Mouse (Mus musculus) heart, postnatal 0 days (tissue): ENCODE results near the gene Gm6588. TPM values are rescaled to one million over a fixed set of nuclear protein-coding genes. Genes with fewer than 3 reads are reported as not detected.
"Not testable (repeated sequence)": the region's sequence is repeated elsewhere in the genome, so short reads cannot be mapped to it uniquely, and the experiment has no call there.

ENCODE experiments used
- ATAC-seq: fragments of 200-750 bp; cut with Nextera tagmentation; 2 replicates; pipeline ENCODE4 v1.8.0; 2017; ENCODE audit warnings: low read depth, moderate number of reproducible peaks, moderate library complexity; ENCODE audit not compliant: insufficient read depth
- DNase-seq: peaks from one replicate; pipeline ENCODE4 v3.0.0-alpha.2; 2016; ENCODE audit warnings: low spot score
- H3K27ac ChIP-seq: fragments of 300-500 bp; sonication (generic); 2 replicates; pipeline ENCODE4 v1.5.1; 2014; ENCODE audit warnings: low read depth, mild to moderate bottlenecking
- H3K27me3 ChIP-seq: fragments of 300-500 bp; sonication (generic); 2 replicates; pipeline ENCODE4 v1.6.1; 2014; ENCODE audit warnings: low read length, mixed read lengths; ENCODE audit not compliant: control insufficient read depth, insufficient read depth
- H3K36me3 ChIP-seq: fragments of 300-500 bp; sonication (generic); replicated peaks from 2 replicates; pipeline ENCODE4 v1.6.1; 2014; ENCODE audit warnings: low read length, mixed read lengths; ENCODE audit not compliant: control insufficient read depth, insufficient read depth
- H3K4me1 ChIP-seq: fragments of 300-500 bp; sonication (generic); 2 replicates; pipeline ENCODE4 v1.6.1; 2014; ENCODE audit warnings: antibody characterized with exemption; ENCODE audit not compliant: control insufficient read depth, insufficient read depth
- H3K4me2 ChIP-seq: fragments of 300-500 bp; sonication (generic); 2 replicates; pipeline ENCODE4 v1.6.1; 2014; ENCODE audit warnings: low read depth, mild to moderate bottlenecking, low read length, moderate library complexity
- H3K4me3 ChIP-seq: fragments of 300-500 bp; sonication (generic); 2 replicates; pipeline ENCODE4 v1.5.1; 2014; ENCODE audit warnings: low read depth, low read length
- H3K9ac ChIP-seq: fragments of 300-500 bp; sonication (generic); replicated peaks from 2 replicates; pipeline ENCODE4 v1.6.1; 2014; ENCODE audit warnings: low read depth, low read length, mixed read lengths
- H3K9me3 ChIP-seq: fragments of 300-500 bp; sonication (generic); replicated peaks from 2 replicates; pipeline ENCODE4 v1.6.1; 2016; ENCODE audit warnings: low read length; ENCODE audit not compliant: control insufficient read depth
- CTCF ChIP-seq: IDR thresholded peaks from 2 replicates; pipeline ENCODE4 v1.5.1; 2016; ENCODE audit warnings: antibody characterized with exemption, control low read depth, low read depth
- EP300 ChIP-seq: IDR thresholded peaks from 2 replicates; pipeline ENCODE4 v1.6.1; 2016; ENCODE audit warnings: antibody characterized with exemption, low read depth
- WGBS: fragments of 180-500 bp; shearing (Covaris S2); extraction: QIAGEN DNeasy Blood & Tissue Kit; methylation state at CpG from one replicate; pipeline ENCODE4 v1.1.7; 2014; 5-methylcytosine and 5-hydroxymethylcytosine counted together
- polyA plus RNA-seq: library from polyadenylated mRNA; unstranded; fragments of >200 nt; fragmentation: Nextera tagmentation; extraction: Ambion mirVana; gene quantifications from 2 replicates; pipeline ENCODE4 v1.2.1, GENCODE M21; 2015
- total RNA-seq: library from RNA; depleted of rRNA; stranded (reverse); fragments of >200 nt; gene quantifications from 2 replicates; pipeline ENCODE4 v1.2.3, GENCODE M21; 2014; ENCODE audit warnings: low replicate concordance

The Gm6588 gene
- total and polyA plus RNA-seq, 2 experiments from 2014 or later: not detected

DNA sequence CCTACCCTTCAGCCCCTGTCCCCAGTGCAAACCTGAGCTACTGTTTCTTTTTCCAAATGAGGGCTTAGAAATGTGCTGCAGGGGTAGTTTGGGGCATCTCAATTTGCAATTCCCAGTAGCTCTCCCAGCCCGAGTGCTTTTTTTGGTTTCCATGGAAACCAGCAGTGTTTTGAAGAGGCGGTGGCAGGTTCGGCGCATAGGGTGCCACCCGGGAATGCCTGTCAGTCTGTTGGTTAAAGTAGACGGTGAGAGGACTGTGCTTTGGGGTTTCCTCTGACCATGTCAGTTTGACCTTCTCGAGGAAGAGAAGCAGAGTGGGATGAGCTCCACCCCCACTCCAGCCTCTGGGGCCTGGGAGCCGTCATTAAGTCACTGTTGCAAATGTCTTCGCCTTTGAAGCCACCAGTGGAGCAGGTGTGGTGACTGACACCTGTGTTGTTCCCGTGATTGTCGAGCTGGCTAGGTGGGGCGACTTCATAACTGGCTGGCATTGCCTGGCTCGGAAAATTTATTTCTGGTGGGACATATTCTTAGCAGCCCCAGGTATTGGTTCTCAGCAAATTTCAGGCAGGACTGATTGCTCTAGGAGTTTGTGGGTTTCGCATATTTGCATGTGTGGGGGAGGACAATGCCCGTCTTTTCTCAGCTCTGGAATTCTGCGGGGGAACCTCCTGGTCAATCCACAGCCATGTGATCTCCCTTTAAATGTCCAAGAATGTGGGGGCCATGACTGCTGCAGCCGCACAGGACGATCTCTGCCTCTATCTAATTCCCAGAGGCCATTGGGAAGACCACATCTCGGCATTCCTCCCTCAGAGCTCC, 37.5 kb upstream of the Gm6588 start:
- Histone ChIP-seq H3K4me2 (no peak overlapping the region), H3K36me3 (no peaks in the 10 kb centered on the region), H3K4me3 (no peak overlapping the region), H3K27ac (no peak overlapping the region), H3K27me3 (peaks cover 29% of the 10 kb centered on the region), H3K4me1 (no peaks in the 10 kb centered on the region), H3K9me3 (no peaks in the 10 kb centered on the region), H3K9ac (no peak overlapping the region)
- DNase-seq (no peak), ATAC-seq (no peak)
- TF ChIP-seq CTCF (no peak), EP300 (no peak)
- WGBS: 13% methylated on average over 19 of the region's 19 CpGs

DNA sequence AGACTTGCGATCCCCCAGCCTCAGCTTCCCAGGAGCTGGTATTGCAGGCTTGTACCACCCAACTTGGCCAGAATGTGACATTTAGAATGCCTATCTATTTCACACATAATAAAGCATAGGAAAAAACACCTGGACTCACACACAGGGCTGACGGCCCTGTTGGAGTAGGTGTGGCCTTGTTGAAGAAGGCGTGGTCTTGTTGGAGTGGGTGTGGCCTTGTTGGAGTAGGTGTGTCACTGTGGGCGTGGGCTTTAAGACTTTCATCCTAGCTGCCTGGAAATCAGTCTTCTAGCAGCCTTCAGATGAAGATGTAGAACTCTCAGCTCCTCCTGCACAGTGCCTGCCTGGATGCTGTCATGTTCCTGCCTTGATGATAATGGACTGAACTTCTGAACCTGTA, 36.4 kb upstream of the Gm6588 start:
- H3K4me1 ChIP-seq, ATAC-seq: not testable (repeated sequence)

DNA sequence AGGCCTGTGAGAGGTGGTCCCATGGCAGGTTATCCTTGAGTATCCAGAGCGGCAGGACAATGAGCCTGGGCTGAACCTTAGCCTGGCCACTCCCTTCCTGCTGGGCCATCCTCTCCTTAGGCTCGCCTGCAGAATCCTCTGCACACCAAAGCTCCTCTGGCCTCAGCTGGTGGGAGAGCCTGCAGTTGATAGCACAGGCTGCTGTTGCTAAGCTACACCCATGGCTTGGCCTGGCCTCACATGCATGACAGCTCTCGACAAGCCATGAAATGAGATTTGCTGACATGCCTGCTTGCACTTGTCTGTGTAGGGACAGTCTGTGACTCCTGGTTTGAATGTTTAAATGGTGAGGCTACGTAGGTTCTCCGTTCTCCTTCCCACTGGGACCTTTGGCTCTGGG, 32.6 kb upstream of the Gm6588 start:
- 59% methylated on average over 5 of the region's 5 CpGs for WGBS

More for the DNA sequence above, 36.4 kb upstream of the Gm6588 start:
- not testable (repeated sequence) for H3K36me3 ChIP-seq, H3K4me3 ChIP-seq, H3K9me3 ChIP-seq, H3K4me2 ChIP-seq, DNase-seq, H3K9ac ChIP-seq, H3K27ac ChIP-seq
- 70% methylated on average over 4 of the region's 4 CpGs for WGBS
- peaks cover 37% of the 10 kb centered on the region for H3K27me3 ChIP-seq

DNA sequence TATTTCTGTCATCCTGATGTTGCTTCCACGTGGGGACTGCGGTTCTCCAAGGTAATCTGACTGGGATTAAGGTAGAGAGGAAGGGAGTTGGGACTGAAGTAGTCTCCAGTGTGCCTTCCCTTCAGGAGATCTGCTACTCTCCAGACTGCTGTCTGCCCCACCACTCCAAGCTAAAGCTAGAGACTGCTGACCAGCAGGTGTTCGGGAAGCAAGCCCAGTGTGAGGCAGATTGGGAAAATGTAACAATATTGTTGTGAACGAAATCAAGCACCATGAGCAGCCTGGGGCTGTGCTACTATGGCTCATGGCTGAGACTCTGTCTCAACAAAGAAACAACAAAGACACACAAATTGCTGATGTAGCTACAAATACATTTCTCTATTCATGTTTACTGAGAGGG, 31.2 kb upstream of the Gm6588 start:
- Histone ChIP-seq H3K9ac (no peak overlapping the region), H3K4me2 (no peak overlapping the region), H3K4me3 (no peak overlapping the region), H3K27ac (no peak overlapping the region), H3K36me3 (no peaks in the 10 kb centered on the region), H3K4me1 (no peaks in the 10 kb centered on the region), H3K27me3 (peaks cover 47% of the 10 kb centered on the region), H3K9me3 (no peaks in the 10 kb centered on the region)
- DNase-seq (no peak), ATAC-seq (no peak)
- no peak for TF ChIP-seq EP300
- TF ChIP-seq CTCF: no peak
- WGBS: 49% methylated on average over 4 of the region's 4 CpGs

More for the DNA sequence above, 32.6 kb upstream of the Gm6588 start:
- Histone ChIP-seq H3K4me3 (no peak overlapping the region), H3K9me3 (no peaks in the 10 kb centered on the region), H3K27me3 (peaks cover 43% of the 10 kb centered on the region), H3K9ac (no peak overlapping the region), H3K4me1 (no peaks in the 10 kb centered on the region), H3K27ac (no peak overlapping the region), H3K36me3 (no peaks in the 10 kb centered on the region), H3K4me2 (no peak overlapping the region)
- TF ChIP-seq CTCF (no peak), EP300 (no peak)
- no peak for ATAC-seq
- DNase-seq: no peak

DNA sequence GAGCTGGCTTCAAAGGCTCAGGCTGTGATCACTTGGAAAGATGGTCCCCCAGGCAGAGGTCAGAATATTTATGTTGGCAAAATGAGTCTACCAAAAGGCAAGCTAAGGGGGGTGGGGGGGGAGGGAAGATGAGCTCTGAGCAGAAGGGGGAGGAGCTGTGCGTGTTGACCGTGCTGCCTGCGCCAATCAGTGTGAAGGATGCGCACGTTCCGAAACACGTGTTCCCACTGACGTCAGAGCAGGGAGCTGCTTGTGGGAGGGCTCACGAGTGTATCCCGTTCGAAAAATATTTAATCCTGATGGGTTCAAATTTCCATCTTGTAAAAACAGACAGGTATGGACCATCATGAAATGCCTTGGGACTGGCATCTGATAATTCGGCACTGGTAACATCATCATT, 29.7 kb upstream of the Gm6588 start:
- H3K9me3 ChIP-seq: no peaks in the 10 kb centered on the region
- no peak overlapping the region for H3K27ac ChIP-seq
- WGBS: 26% methylated on average over 12 of the region's 12 CpGs
- no peak overlapping the region for H3K9ac ChIP-seq
- no peak overlapping the region for H3K4me2 ChIP-seq
- no peak for TF ChIP-seq CTCF
- TF ChIP-seq EP300: no peak
- DNase-seq (no peak), ATAC-seq (no peak)
- no peak overlapping the region for H3K4me3 ChIP-seq
- H3K4me1 ChIP-seq: no peaks in the 10 kb centered on the region
- H3K27me3 ChIP-seq: peaks cover 62% of the 10 kb centered on the region
- H3K36me3 ChIP-seq: no peaks in the 10 kb centered on the region

DNA sequence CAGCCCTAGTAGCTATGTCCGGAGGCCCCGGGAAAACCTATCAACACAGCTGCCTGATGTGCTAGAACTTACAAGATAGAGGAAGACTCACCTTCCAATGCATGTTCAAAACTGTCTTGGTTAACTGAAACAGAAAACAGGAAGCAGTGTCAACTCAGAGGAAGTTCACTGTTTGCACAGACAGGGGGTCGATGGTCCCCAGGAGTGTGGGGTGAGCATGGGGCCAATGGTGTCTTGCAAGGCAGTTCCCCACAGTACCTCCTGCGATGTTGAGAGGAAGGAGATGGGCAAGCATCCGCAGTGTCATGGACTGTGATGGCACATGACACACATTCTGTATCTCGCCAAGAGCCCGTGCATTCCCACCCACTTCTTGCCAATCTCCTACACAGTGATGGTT, 22.6 kb upstream of the Gm6588 start:
- Histone ChIP-seq H3K27ac (no peak overlapping the region), H3K36me3 (no peaks in the 10 kb centered on the region), H3K4me2 (no peak overlapping the region), H3K27me3 (peaks cover 79% of the 10 kb centered on the region), H3K4me1 (no peaks in the 10 kb centered on the region), H3K9ac (no peak overlapping the region), H3K4me3 (no peak overlapping the region), H3K9me3 (no peaks in the 10 kb centered on the region)
- no peak for TF ChIP-seq EP300
- WGBS: 64% methylated on average over 7 of the region's 7 CpGs
- no peak for ATAC-seq
- DNase-seq: no peak
